Mouse (Mus musculus): ENCODE data around the gene Fmn2. TPM values are rescaled to one million over a fixed set of nuclear protein-coding genes. Genes with fewer than 3 reads are reported as not detected.

The Fmn2 gene
- total and polyA plus RNA-seq, 3 experiments: not detected

GRCm38 (mm10) chr1:174719729-174720458 lies 218.3 kb downstream of the Fmn2 start:
- Histone ChIP-seq H3K4me3 (ENCODE audit: low read depth, low read length) (no peak overlapping the region), H3K27me3 (ENCODE audit: insufficient read depth, low read length) (no peaks in the 10 kb centered on the region), H3K4me1 (ENCODE audit: insufficient read depth, low read depth, low read length) (no peaks in the 10 kb centered on the region), H3K9me3 (replicated peaks) (peaks cover 2% of the 10 kb centered on the region; the same call in 1 of the 2 replicates), H3K36me3 (replicated peaks) (no peaks in the 10 kb centered on the region)
- DNase-seq (ENCODE audit: low spot score): no peak
- TF ChIP-seq TAL1 (conservative IDR thresholded peaks at IDR 0.05; ENCODE audit: low read depth, low read length) (no peak), GATA2 (IDR thresholded peaks at IDR 0.05; ENCODE audit: borderline replicate concordance, low read depth, low read length) (no peak), CTCF (IDR thresholded peaks at IDR 0.05; ENCODE audit: low read depth, low read length) (no peak), GATA1 (IDR thresholded peaks at IDR 0.05; ENCODE audit: borderline replicate concordance, low read length) (no peak), POLR2AphosphoS5 (IDR thresholded peaks at IDR 0.05; ENCODE audit: insufficient replicate concordance, low read depth, low read length) (no peak)
- ATAC-seq (ENCODE audit: extremely low read depth, insufficient number of reproducible peaks, low FRiP score, poor library complexity, severe bottlenecking): no peak

DNA sequence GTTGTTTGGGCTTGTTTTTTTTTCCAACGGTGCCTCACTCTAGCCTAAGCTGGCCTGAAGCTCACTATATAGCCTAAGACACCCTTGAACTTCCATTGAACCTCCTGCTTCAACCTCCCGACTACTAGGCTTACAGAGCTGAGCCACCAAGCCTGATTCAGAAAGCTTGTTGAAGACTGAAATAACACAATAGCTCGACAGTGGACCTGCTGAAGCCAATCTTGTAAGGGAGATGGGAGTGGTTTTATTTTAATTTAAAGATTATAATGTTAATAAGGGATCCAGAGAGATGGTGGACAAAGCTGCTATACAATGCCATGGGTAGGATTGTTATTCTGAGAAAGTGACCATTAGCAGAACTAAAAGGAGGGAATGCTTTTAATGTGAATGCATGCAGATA lies 227.1 kb downstream of the Fmn2 start:
- no peak for TF ChIP-seq GATA2 (IDR thresholded peaks at IDR 0.05; ENCODE audit: borderline replicate concordance, low read depth, low read length)
- no peak for TF ChIP-seq GATA1 (IDR thresholded peaks at IDR 0.05; ENCODE audit: borderline replicate concordance, low read length)
- TF ChIP-seq TAL1 (conservative IDR thresholded peaks at IDR 0.05; ENCODE audit: low read depth, low read length): no peak
- no peak for TF ChIP-seq CTCF (IDR thresholded peaks at IDR 0.05; ENCODE audit: low read depth, low read length)
- no peak for TF ChIP-seq POLR2AphosphoS5 (IDR thresholded peaks at IDR 0.05; ENCODE audit: insufficient replicate concordance, low read depth, low read length)
- peaks cover 10% of the 10 kb centered on the region; the same call in 1 of the 2 replicates for H3K9me3 ChIP-seq (replicated peaks)
- DNase-seq (ENCODE audit: low spot score) (no peak), ATAC-seq (ENCODE audit: extremely low read depth, insufficient number of reproducible peaks, low FRiP score, poor library complexity, severe bottlenecking) (no peak)
- H3K4me3 ChIP-seq (ENCODE audit: low read depth, low read length): no peak overlapping the region
- H3K36me3 ChIP-seq (replicated peaks): no peaks in the 10 kb centered on the region
- H3K27me3 ChIP-seq (ENCODE audit: insufficient read depth, low read length): no peaks in the 10 kb centered on the region
- no peaks in the 10 kb centered on the region for H3K4me1 ChIP-seq (ENCODE audit: insufficient read depth, low read depth, low read length)

DNA sequence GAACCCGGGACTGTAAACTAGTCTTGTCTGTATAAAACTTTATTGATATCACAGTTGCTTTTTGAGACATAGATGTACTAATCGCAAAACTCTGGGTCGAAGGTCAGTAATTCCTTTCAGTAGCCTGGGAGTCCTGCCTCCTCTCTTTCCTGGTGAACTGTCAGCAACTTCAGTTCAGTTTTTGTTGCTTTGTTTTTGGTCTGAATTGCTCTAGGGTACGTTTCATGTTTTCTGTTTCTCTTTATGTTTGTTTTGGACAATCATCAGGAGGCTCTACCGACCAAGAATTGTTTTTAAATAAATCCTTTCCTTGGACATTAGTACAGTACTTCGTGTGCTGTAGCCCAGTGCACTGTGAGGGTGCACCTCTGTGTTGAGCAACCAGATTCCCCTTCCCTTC lies 231.1 kb downstream of the Fmn2 start:
- TF ChIP-seq GATA2 (IDR thresholded peaks at IDR 0.05; ENCODE audit: borderline replicate concordance, low read depth, low read length): no peak
- TF ChIP-seq TAL1 (conservative IDR thresholded peaks at IDR 0.05; ENCODE audit: low read depth, low read length): no peak
- no peak for TF ChIP-seq CTCF (IDR thresholded peaks at IDR 0.05; ENCODE audit: low read depth, low read length)
- TF ChIP-seq POLR2AphosphoS5 (IDR thresholded peaks at IDR 0.05; ENCODE audit: insufficient replicate concordance, low read depth, low read length): no peak
- TF ChIP-seq GATA1 (IDR thresholded peaks at IDR 0.05; ENCODE audit: borderline replicate concordance, low read length): no peak
- ATAC-seq (ENCODE audit: extremely low read depth, insufficient number of reproducible peaks, low FRiP score, poor library complexity, severe bottlenecking): no peak

DNA sequence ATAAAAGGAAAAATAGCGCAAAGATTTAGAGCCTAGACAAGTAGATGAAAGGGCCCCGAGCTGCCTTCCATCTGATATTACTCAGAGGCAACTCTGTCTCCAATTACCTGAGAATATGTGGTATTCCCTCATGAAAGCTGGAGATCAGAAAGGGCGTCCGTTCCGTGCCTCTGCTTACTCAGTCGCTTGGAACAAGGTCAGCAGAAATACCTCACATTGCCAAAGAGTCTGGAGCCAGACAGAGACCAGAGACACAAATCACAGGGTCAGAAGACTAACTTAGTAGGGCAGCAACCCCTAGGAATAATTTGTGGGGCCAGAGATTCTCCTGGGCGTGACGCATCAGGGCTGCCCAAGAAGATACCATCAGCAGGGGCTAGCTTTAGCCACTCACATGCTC lies 237.3 kb downstream of the Fmn2 start:
- H3K9me3 ChIP-seq (replicated peaks): 0 out of 2 replicates have a peak, but pooled peaks cover 3% of the 10 kb centered on the region
- ATAC-seq (ENCODE audit: extremely low read depth, insufficient number of reproducible peaks, low FRiP score, poor library complexity, severe bottlenecking) (no peak), DNase-seq (ENCODE audit: low spot score) (no peak)
- H3K27me3 ChIP-seq (ENCODE audit: insufficient read depth, low read length): no peaks in the 10 kb centered on the region
- no peak overlapping the region for H3K4me3 ChIP-seq (ENCODE audit: low read depth, low read length)
- TF ChIP-seq TAL1 (conservative IDR thresholded peaks at IDR 0.05; ENCODE audit: low read depth, low read length): no peak
- no peak for TF ChIP-seq POLR2AphosphoS5 (IDR thresholded peaks at IDR 0.05; ENCODE audit: insufficient replicate concordance, low read depth, low read length)
- TF ChIP-seq CTCF (IDR thresholded peaks at IDR 0.05; ENCODE audit: low read depth, low read length): no peak
- no peak for TF ChIP-seq GATA1 (IDR thresholded peaks at IDR 0.05; ENCODE audit: borderline replicate concordance, low read length)
- no peak for TF ChIP-seq GATA2 (IDR thresholded peaks at IDR 0.05; ENCODE audit: borderline replicate concordance, low read depth, low read length)
- no peaks in the 10 kb centered on the region for H3K4me1 ChIP-seq (ENCODE audit: insufficient read depth, low read depth, low read length)
- H3K36me3 ChIP-seq (replicated peaks): no peaks in the 10 kb centered on the region

More for the DNA sequence above, 231.1 kb downstream of the Fmn2 start:
- H3K27me3 ChIP-seq (ENCODE audit: insufficient read depth, low read length): no peaks in the 10 kb centered on the region
- no peaks in the 10 kb centered on the region for H3K36me3 ChIP-seq (replicated peaks)
- peaks cover 3% of the 10 kb centered on the region; the same call in 1 of the 2 replicates for H3K9me3 ChIP-seq (replicated peaks)
- DNase-seq (ENCODE audit: low spot score): no peak
- H3K4me1 ChIP-seq (ENCODE audit: insufficient read depth, low read depth, low read length): no peaks in the 10 kb centered on the region
- no peak overlapping the region for H3K4me3 ChIP-seq (ENCODE audit: low read depth, low read length)

DNA sequence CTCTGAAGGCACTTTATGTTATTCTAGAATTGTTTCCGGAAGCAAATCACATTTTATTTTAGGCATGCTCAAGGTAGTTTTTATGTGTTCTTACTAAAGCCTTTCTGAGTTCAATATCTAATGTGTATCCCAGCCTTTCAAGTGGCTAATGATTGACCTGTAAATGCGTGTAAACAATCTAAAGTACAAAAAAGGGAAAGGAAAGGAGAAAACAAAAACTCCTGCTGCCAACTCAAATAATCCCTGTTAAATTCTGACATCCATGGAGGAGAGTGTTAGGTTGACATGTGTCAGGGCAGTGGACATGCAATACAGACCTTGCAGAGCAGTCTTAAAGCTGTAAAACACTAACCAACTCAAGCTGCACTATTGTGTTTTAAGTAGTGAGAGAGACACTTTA lies 241.0 kb downstream of the Fmn2 start:
- Histone ChIP-seq H3K4me1 (ENCODE audit: insufficient read depth, low read depth, low read length) (no peaks in the 10 kb centered on the region), H3K36me3 (replicated peaks) (no peaks in the 10 kb centered on the region), H3K27me3 (ENCODE audit: insufficient read depth, low read length) (no peaks in the 10 kb centered on the region), H3K9me3 (replicated peaks) (no peaks in the 10 kb centered on the region), H3K4me3 (ENCODE audit: low read depth, low read length) (no peak overlapping the region)
- DNase-seq (ENCODE audit: low spot score) (no peak), ATAC-seq (ENCODE audit: extremely low read depth, insufficient number of reproducible peaks, low FRiP score, poor library complexity, severe bottlenecking) (no peak)
- TF ChIP-seq TAL1 (conservative IDR thresholded peaks at IDR 0.05; ENCODE audit: low read depth, low read length): no peak
- no peak for TF ChIP-seq CTCF (IDR thresholded peaks at IDR 0.05; ENCODE audit: low read depth, low read length)
- TF ChIP-seq POLR2AphosphoS5 (IDR thresholded peaks at IDR 0.05; ENCODE audit: insufficient replicate concordance, low read depth, low read length): no peak

DNA sequence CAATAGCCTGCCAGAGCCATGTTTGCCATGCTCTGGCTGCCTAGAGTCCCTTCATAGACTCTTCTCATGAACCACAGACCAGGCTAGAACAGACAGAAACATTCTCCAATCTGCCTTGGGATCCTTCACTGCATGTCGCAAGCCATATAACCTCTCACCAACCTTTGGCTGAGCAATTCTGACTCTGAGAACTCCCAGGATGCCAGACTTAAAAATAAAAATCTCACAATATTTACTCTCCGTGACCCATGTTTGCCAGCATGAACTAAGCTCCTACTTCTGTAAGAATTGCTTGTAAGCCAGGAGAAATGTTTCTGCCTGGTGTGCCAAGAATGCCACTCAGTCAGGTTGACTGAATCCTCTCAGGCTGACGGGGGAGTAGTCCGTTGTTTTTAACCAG lies 246.9 kb downstream of the Fmn2 start:
- DNase-seq (ENCODE audit: low spot score): no peak
- H3K27me3 ChIP-seq (ENCODE audit: insufficient read depth, low read length): no peaks in the 10 kb centered on the region
- no peak for ATAC-seq (ENCODE audit: extremely low read depth, insufficient number of reproducible peaks, low FRiP score, poor library complexity, severe bottlenecking)
- no peak overlapping the region for H3K4me3 ChIP-seq (ENCODE audit: low read depth, low read length)
- no peaks in the 10 kb centered on the region; the same call in 1 of the 2 replicates for H3K9me3 ChIP-seq (replicated peaks)
- no peaks in the 10 kb centered on the region for H3K36me3 ChIP-seq (replicated peaks)
- no peaks in the 10 kb centered on the region for H3K4me1 ChIP-seq (ENCODE audit: insufficient read depth, low read depth, low read length)
- TF ChIP-seq GATA2 (IDR thresholded peaks at IDR 0.05; ENCODE audit: borderline replicate concordance, low read depth, low read length) (no peak), CTCF (IDR thresholded peaks at IDR 0.05; ENCODE audit: low read depth, low read length) (no peak), GATA1 (IDR thresholded peaks at IDR 0.05; ENCODE audit: borderline replicate concordance, low read length) (no peak), TAL1 (conservative IDR thresholded peaks at IDR 0.05; ENCODE audit: low read depth, low read length) (no peak), POLR2AphosphoS5 (IDR thresholded peaks at IDR 0.05; ENCODE audit: insufficient replicate concordance, low read depth, low read length) (no peak)
